Mouse (Mus musculus) liver, postnatal 0 days (tissue): Measurements from ENCODE around the gene Ntn1.

Source experiments
- CTCF ChIP-seq: sonication (generic); IDR thresholded peaks from 2 replicates; pipeline ENCODE4 v1.5.1; 2016; ENCODE audit warnings: antibody characterized with exemption, low read depth
- EP300 ChIP-seq: IDR thresholded peaks from 2 replicates; pipeline ENCODE4 v1.6.1; 2016; ENCODE audit warnings: antibody characterized with exemption, low read depth, mild to moderate bottlenecking

DNA sequence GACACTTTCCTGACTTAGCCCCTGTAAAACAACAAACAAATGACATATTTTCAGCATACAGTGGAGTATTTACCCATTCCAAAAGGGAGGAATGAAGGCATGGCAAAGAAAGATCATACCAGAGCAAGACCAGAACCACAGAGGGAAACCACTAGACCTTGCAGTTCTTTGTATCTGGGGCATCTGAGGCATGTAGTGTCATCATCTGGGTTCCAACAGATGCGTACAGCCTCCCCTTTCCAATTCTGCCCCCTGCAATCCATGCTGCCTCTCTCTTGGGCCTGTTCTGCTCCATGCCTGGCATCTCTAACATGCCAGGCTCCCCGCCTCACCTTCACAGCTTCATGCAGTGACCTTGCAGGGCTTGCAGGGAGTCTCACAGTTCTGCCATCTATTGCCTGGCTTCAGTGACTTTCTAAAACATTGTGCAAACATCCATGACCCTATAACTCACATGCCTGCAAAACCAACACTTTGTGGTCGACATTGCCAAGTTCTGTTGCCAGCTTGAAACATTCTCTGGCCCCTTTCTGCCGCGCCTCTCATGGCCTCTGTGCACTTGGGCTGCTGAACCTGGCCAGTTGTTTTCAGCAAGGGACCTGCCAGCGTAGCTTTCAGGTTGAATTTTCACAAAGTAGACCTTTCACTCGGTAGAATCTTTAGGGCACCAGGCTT is 228.5 kb downstream of the Ntn1 start:
- TF ChIP-seq CTCF: no peak
- TF ChIP-seq EP300: no peak
